Mouse (Mus musculus) lung, postnatal 0 days (tissue): ENCODE measurements at regions not wholly inside any gene's neighbourhood (a gene's known extent, or its start where the extent isn't known, plus 50 kb on each side); places are given as distances from the start of the nearest gene placed in this dataset.

ENCODE experiments used
- CTCF ChIP-seq: IDR thresholded peaks from 2 replicates; pipeline ENCODE4 v1.5.1; 2016; ENCODE audit warnings: antibody characterized with exemption, mild to moderate bottlenecking
- EP300 ChIP-seq: IDR thresholded peaks from 2 replicates; pipeline ENCODE4 v1.6.1; 2016; ENCODE audit warnings: antibody characterized with exemption, mild to moderate bottlenecking, control low read depth

DNA sequence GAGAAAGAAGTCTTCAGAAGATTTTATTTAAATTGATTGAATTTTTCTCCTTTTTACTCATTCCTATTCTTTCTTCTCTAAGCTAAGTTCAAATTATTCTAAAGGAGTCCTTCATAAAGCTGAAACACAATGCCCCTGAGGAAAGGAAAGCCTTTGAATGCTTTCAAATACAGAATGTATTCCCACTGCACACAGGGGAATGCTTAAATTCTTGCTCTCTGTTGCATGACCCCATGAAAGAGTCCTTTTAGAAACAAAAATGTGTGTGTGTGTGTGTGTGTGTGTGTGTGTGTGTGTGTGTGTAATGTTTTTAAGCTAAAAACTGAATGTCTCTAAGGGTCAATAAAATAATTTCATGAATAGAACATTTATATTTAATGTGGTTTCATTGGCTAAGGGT lies 846.1 kb upstream of the Gje1 start:
- no peak for TF ChIP-seq EP300
- TF ChIP-seq CTCF: no peak
